Mouse (Mus musculus): ENCODE measurements at regions not wholly inside any gene's neighbourhood (a gene's known extent, or its start where the extent isn't known, plus 50 kb on each side); places are given as distances from the start of the nearest gene placed in this dataset.

- intact Hi-C loops (cut with DNase I), result no loop called here
- DNase-seq (ENCODE audit: low spot score in 2 of 2), result no peak
These were observed 153.7 kb downstream of the Cog6 start for GRCm38 (mm10) chr3:52863146-52863849.

DNA sequence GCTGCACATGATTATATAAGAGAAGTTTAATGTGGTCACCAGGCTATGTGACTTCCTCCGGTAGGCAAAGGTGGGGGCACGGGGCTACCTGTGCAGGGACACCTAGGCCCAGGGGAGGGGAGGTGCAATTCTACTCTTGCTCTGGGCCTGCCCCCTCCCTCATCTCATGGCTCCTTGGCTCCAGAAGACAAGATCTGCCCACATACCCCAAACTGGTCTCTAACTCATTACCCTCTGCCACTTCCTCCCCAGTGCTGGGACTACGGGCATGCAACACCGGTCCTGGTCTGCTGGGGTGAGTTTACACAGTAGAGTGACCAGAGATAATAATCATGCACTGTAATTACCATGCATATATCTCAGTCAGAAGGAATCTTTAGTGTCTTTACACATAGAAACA lies 155.0 kb downstream of the Cog6 start:
- intact Hi-C loops (cut with DNase I), result no loop called here
- DNase-seq (ENCODE audit: low spot score in 2 of 2), result no peak

DNA sequence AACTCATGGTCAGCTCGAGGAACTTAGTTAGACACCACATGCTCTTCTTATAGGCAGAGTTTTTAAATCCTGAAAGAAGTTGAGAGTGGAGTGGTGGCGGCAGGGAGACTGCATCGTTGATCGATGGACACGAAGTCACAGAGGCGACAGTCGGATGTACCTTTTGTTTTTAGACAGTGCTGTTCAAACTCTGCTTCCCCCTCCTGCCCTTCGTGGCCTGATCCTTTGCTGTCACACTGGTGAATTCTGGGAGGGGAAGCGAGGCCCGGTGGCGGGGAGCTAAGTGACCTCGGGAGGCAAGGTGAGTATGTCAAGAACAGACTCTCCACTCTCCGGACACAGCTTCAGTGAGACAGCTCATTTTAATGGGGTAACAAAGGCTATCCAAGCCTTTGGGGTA lies 155.5 kb downstream of the Cog6 start:
- DNase-seq (ENCODE audit: low spot score in 2 of 2), result no peak
- intact Hi-C loops (cut with DNase I), result no loop called here

DNA sequence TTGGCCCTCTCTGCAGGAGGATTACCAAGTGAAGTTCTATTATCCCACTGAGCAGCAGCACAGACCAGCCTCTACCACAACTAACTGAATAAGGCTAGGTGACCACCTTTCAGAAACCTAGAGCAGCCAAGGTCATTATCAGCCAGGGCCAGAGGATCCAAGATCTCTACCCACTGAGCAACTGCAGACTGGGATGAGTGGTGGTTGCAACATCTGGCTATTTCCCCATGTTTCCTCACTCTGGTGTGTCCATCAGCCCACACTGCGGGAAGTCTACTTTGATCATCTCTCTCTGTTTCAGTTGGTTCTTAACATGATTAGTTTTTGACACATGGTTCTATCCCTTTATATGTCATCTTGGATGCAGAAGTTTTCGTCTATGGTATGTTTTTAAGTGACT lies 157.2 kb downstream of the Cog6 start:
- intact Hi-C loops (cut with DNase I), result no loop called here

DNA sequence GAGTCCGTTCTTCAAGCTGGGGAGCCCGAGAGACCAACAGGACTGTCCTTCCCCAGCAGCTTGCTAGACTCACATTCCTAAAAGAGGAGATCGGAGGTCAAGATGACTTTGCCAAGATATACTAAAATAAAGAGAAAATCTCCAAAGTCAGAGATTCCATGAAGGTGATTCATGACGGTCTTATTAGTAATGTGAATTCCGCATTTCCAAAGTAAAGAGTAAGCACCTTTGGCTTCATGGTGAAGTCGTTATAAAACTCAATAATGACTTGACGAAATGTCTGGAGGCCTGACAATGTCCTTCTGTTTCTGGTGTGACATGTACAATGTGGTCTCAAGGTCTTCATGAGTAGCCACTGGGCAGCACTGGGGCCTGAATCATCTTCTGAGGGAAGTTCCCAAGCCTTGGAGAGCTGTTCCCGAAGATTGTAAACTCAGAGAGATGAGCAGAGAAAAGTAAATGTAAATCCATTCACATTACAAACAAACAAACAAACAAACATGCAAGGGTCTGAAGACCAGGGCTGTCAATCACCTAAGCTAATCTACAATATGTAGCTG lies 157.7 kb downstream of the Cog6 start:
- intact Hi-C loops (cut with DNase I), result no loop called here
- DNase-seq (ENCODE audit: low spot score in 2 of 2), result no peak

More for the DNA sequence above, 157.2 kb downstream of the Cog6 start:
- DNase-seq (ENCODE audit: low spot score in 2 of 2), result no peak

- DNase-seq (ENCODE audit: low spot score in 2 of 2), result no peak
- intact Hi-C loops (cut with DNase I), result no loop called here
These were observed 158.8 kb downstream of the Cog6 start for GRCm38 (mm10) chr3:52858259-52858658.

- no peak for DNase-seq (ENCODE audit: low spot score in 2 of 2)
- intact Hi-C loops (cut with DNase I), result no loop called here
These were observed 160.0 kb downstream of the Cog6 start for GRCm38 (mm10) chr3:52857076-52857475.

GRCm38 (mm10) chr3:52854560-52854959 lies 162.5 kb downstream of the Cog6 start:
- no peak for DNase-seq (ENCODE audit: low spot score in 2 of 2)
- intact Hi-C loops (cut with DNase I), result no loop called here

- no peak for DNase-seq (ENCODE audit: low spot score in 2 of 2)
- intact Hi-C loops (cut with DNase I), result no loop called here
These were observed 163.9 kb downstream of the Cog6 start for GRCm38 (mm10) chr3:52853126-52853525.

- no peak for DNase-seq (ENCODE audit: low spot score in 2 of 2)
- intact Hi-C loops (cut with DNase I), result loop anchor here (2.0 kb wide), 1 partner anchor 582 kb away; no protein-coding TSS in a partner anchor
These were observed 171.9 kb downstream of the Cog6 start for GRCm38 (mm10) chr3:52845166-52845565.

DNA sequence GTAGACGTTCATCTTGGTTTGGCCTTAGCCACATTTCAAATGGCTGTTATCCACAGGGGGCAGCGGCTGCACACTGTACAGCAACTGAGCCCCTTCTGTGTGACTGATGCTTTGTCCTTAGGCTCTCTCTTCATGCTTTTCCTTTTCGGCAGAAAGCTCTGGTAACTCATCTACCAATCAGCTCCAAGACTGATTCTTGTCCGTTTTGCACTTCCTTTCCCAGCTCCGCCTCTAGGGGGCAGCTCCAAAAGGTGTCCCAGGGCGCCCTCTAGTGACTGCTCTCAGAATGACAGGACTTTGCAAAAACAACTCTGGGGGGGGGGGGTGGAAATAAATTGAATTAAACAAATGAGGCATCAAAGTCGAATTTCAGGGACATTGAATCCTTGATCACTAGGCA lies 173.0 kb downstream of the Cog6 start:
- peak; percentile 82 to 87 for DNase-seq (ENCODE audit: low spot score in 2 of 2)
- intact Hi-C loops (cut with DNase I), result loop anchor here (2.0 kb wide), 1 partner anchor 581 kb away; no protein-coding TSS in a partner anchor

- intact Hi-C loops (cut with DNase I), result no loop called here
- no peak for DNase-seq (ENCODE audit: low spot score in 2 of 2)
These were observed 174.1 kb downstream of the Cog6 start for GRCm38 (mm10) chr3:52842866-52843425.

DNA sequence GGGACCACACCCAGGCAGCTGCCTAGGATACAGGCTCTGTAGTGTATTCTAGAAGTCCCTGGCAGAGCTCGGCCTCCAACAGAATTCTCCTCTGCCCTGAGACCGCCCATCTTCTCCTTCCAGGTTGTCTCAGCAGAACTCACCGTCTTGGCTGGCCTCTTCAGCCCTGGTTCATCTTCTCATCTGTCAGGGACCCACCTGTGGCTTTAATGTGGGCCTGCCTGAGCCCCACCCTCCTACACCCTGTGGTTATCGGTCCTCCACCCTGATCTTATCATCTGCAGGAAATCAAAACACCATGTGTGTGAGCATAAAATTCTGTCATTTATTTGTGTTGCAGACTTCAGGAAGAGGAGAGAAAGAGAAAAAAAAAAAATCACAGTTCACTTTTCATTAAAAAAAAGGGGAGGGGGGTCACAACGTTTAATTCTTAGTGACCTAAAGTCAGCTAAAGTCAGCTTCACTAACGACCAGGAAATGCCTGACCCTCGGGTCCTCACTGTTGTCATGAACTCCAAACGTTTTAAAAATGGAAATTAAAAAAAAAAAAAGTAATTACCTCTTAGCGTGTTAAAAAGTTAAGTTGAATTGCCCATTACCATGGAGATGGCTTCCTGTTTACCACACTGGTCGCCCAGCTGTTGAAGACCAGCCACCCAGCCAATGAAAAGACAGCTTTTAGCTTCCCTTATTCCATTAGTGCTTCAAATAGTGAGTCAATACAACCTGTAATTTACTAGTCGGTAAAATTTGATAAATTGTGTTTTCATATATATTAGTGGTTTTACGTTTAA lies 176.7 kb downstream of the Cog6 start:
- no peak for DNase-seq (ENCODE audit: low spot score in 2 of 2)
- intact Hi-C loops (cut with DNase I), result no loop called here

GRCm38 (mm10) chr3:52838020-52838419 lies 179.0 kb downstream of the Cog6 start:
- no peak for DNase-seq (ENCODE audit: low spot score in 2 of 2)
- intact Hi-C loops (cut with DNase I), result no loop called here

GRCm38 (mm10) chr3:52837527-52837926 lies 179.5 kb downstream of the Cog6 start:
- intact Hi-C loops (cut with DNase I), result no loop called here
- peak; percentile 23 to 28 for DNase-seq (ENCODE audit: low spot score in 2 of 2)

GRCm38 (mm10) chr3:52836780-52837179 lies 180.3 kb downstream of the Cog6 start:
- intact Hi-C loops (cut with DNase I), result no loop called here
- no peak for DNase-seq (ENCODE audit: low spot score in 2 of 2)

- intact Hi-C loops (cut with DNase I), result no loop called here
- DNase-seq (ENCODE audit: low spot score in 2 of 2), result no peak
These were observed 184.6 kb downstream of the Cog6 start for GRCm38 (mm10) chr3:52832421-52832820.

DNA sequence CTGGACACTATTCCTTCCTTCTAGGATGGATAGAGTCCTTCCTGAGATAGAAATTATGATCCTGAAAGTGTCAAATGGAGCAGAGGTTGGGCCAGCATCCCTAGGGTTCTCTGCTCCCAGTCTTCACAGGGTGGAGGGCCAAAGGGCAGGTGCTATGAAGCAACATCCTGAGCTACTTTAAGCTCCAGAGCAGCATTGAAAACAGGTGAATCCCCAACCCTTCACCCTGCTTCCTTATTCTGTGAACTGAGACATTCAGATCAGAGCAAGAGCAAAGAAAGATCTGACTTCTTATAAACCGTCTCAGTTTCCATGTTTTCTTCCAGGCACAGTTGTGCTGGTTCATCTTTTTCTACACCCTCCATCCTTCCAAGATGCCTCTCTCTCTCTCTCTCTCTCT lies 185.1 kb downstream of the Cog6 start:
- intact Hi-C loops (cut with DNase I), result no loop called here
- DNase-seq (ENCODE audit: low spot score in 2 of 2), result no peak

- intact Hi-C loops (cut with DNase I), result no loop called here
- no peak for DNase-seq (ENCODE audit: low spot score in 2 of 2)
These were observed 186.9 kb downstream of the Cog6 start for GRCm38 (mm10) chr3:52830101-52830500.

DNA sequence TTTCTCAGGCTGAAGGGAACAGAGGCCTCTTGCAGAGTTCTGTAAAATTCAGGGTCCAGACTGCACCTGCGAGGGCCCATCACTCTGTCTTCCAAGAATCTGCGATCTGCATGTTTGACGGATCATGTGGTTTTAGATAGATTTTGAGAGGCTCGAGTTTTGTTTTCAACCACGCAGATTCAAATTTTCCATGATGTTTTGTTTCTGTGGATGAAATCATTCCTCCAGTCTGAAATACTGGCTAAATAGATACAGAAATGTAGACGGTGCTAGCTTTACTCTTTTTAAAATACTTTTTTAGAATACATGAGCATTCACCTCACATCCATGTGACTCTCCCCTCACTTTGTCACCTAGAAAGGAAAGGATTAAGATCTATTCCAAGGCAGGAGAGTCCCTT lies 188.0 kb downstream of the Cog6 start:
- intact Hi-C loops (cut with DNase I), result no loop called here
- DNase-seq (ENCODE audit: low spot score in 2 of 2), result no peak
